Comparison of ENCODE assay signal across 13 mouse cellular contexts in genomic region chr3:121735542-121735941, GRCm38 (mm10). TPM values are rescaled to one million over a fixed set of nuclear protein-coding genes. Genes with fewer than 3 reads are reported as not detected.
A peak's percentile ranks its signal among the peaks of the same experiment; 100 is the strongest.
DNase-seq lines count a peak whose midpoint lies in the region; ATAC-seq and TF ChIP-seq lines count a peak whose summit lies in the region.
"Had no signal": no experiment of that assay in that cellular context is flagged by ENCODE, and none has a peak within 500 bp of the region (broad histone marks: within the 10 kb centered on the region; RNA-seq: fewer than 3 reads in every experiment).

No protein-coding gene starts in this region.

- no peak overlapping the region for H3K4me3 ChIP-seq in heart, embryonic 11.5 days (ENCODE audit: low read depth, low read length)
- H3K4me3 ChIP-seq in liver, adult 2 months (ENCODE audit: insufficient read depth, low read depth, low read length), result no peak overlapping the region
- H3K4me3 ChIP-seq in liver, embryonic 11.5 days (ENCODE audit: low read depth, low read length), result no peak overlapping the region
- H3K4me3 ChIP-seq in brown adipose tissue, adult 24 weeks (ENCODE audit: insufficient read depth, low read depth, low read length), result no peak overlapping the region
- no peak overlapping the region for H3K4me3 ChIP-seq in intestine, embryonic 14.5 days (ENCODE audit: low read depth, low read length)
- H3K4me3 ChIP-seq: embryonic facial prominence, embryonic 13.5 days; liver, embryonic 15.5 days had no signal

- ATAC-seq in heart, embryonic 11.5 days (replicated peaks; ENCODE audit: insufficient number of reproducible peaks, low FRiP score, low TSS enrichment), result no peak
- ATAC-seq in liver, embryonic 11.5 days (replicated peaks; ENCODE audit: low FRiP score), result no peak
- no peak for ATAC-seq in intestine, embryonic 14.5 days (replicated peaks; ENCODE audit: low FRiP score, low TSS enrichment, low read depth)

- peaks cover 11% of the 10 kb centered on the region for H3K4me1 ChIP-seq in heart, embryonic 11.5 days (ENCODE audit: control insufficient read depth, insufficient read depth, low read length)
- peaks cover 8% of the 10 kb centered on the region for H3K4me1 ChIP-seq in liver, adult 2 months (ENCODE audit: control insufficient read depth, insufficient read depth, low read length)
- H3K4me1 ChIP-seq in liver, embryonic 11.5 days (replicated peaks; ENCODE audit: control insufficient read depth, insufficient read depth, low read length), result peaks cover 14% of the 10 kb centered on the region; the same call in 1 of the 2 replicates
- H3K4me1 ChIP-seq in brown adipose tissue, adult 24 weeks (ENCODE audit: control insufficient read depth, insufficient read depth, insufficient read length, low read length), result peaks cover 4% of the 10 kb centered on the region; the same call in 1 of the 2 replicates
- H3K4me1 ChIP-seq in intestine, embryonic 14.5 days (replicated peaks; ENCODE audit: control insufficient read depth, insufficient read depth, low read length), result peaks cover 9% of the 10 kb centered on the region; the same call in 1 of the 2 replicates

- H3K27me3 ChIP-seq in heart, embryonic 11.5 days (ENCODE audit: control insufficient read depth, insufficient read depth, low read length), result no peaks in the 10 kb centered on the region
- H3K27me3 ChIP-seq in liver, adult 2 months (ENCODE audit: control insufficient read depth, insufficient read depth, low read length), result no peaks in the 10 kb centered on the region
- H3K27me3 ChIP-seq in liver, embryonic 11.5 days (replicated peaks; ENCODE audit: control insufficient read depth, insufficient read depth, low read length), result no peaks in the 10 kb centered on the region
- H3K27me3 ChIP-seq in intestine, embryonic 14.5 days (replicated peaks; ENCODE audit: control insufficient read depth, insufficient read depth, low read length), result no peaks in the 10 kb centered on the region
- H3K27me3 ChIP-seq: embryonic facial prominence, embryonic 13.5 days; liver, embryonic 15.5 days had no signal

- H3K9ac ChIP-seq in heart, embryonic 11.5 days (ENCODE audit: low read depth, low read length), result no peak overlapping the region; the same call in 1 of the 2 replicates
- H3K9ac ChIP-seq in liver, adult 2 months (ENCODE audit: low read depth, low read length), result no peak overlapping the region
- H3K9ac ChIP-seq in liver, embryonic 11.5 days (ENCODE audit: low read depth, low read length), result no peak overlapping the region
- H3K9ac ChIP-seq in intestine, embryonic 14.5 days (ENCODE audit: low read length), result no peak overlapping the region
- H3K9ac ChIP-seq: embryonic facial prominence, embryonic 13.5 days; liver, embryonic 15.5 days had no signal

- TF ChIP-seq POLR2A in liver, adult 2 months (IDR thresholded peaks at IDR 0.05; ENCODE audit: extremely low read depth, insufficient read depth, low read length), result no peak

- DNase-seq in heart, postnatal 14 days, result no peak
- no peak for DNase-seq in liver, adult 2 months (ENCODE audit: extremely low read depth, low read depth, low spot score)
- DNase-seq in liver, embryonic 11.5 days (ENCODE audit: low spot score), result no peak
- peak; percentile 47 for DNase-seq in intestine, embryonic 14.5 days (ENCODE audit: low spot score)
- no peak for DNase-seq in ovary, postnatal 36 days (ENCODE audit: low spot score)
- DNase-seq in gastrocnemius, postnatal 36 days, result no peak
- DNase-seq: spleen, adult 18-20 months; thymus, adult 2 months had no signal

- no peaks in the 10 kb centered on the region for H3K36me3 ChIP-seq in heart, embryonic 11.5 days (ENCODE audit: control insufficient read depth, insufficient read depth, low read length)
- peaks cover 14% of the 10 kb centered on the region for H3K36me3 ChIP-seq in liver, adult 2 months (ENCODE audit: control insufficient read depth, insufficient read depth, low read length)
- H3K36me3 ChIP-seq in liver, embryonic 11.5 days (ENCODE audit: control insufficient read depth, insufficient read depth, low read length), result no peaks in the 10 kb centered on the region
- peaks cover 18% of the 10 kb centered on the region for H3K36me3 ChIP-seq in intestine, embryonic 14.5 days (ENCODE audit: control insufficient read depth, insufficient read depth, low read length)
- H3K36me3 ChIP-seq: liver, embryonic 15.5 days had no signal

- no peaks in the 10 kb centered on the region for H3K9me3 ChIP-seq in heart, embryonic 11.5 days (replicated peaks; ENCODE audit: control insufficient read depth, low read length)
- H3K9me3 ChIP-seq in liver, embryonic 11.5 days (ENCODE audit: control insufficient read depth, low read length), result no peaks in the 10 kb centered on the region
- no peaks in the 10 kb centered on the region for H3K9me3 ChIP-seq in intestine, embryonic 14.5 days (ENCODE audit: control insufficient read depth, low read length)
- H3K9me3 ChIP-seq: embryonic facial prominence, embryonic 13.5 days; liver, embryonic 15.5 days had no signal

- H3K4me2 ChIP-seq in heart, embryonic 11.5 days, result no peak overlapping the region
- H3K4me2 ChIP-seq in liver, embryonic 11.5 days, result no peak overlapping the region
- no peak overlapping the region for H3K4me2 ChIP-seq in intestine, embryonic 14.5 days (ENCODE audit: low read length)
- H3K4me2 ChIP-seq: hindbrain, embryonic 14.5 days; liver, embryonic 15.5 days had no signal

- TF ChIP-seq CTCF in liver, adult 2 months (IDR thresholded peaks at IDR 0.05; ENCODE audit: low read depth, low read length), result no peak

- WGBS in heart, embryonic 11.5 days (ENCODE audit: insufficient replicate concordance), result 73% methylated on average over 7 of the region's 7 CpGs
- WGBS in liver, adult 2 months, result 53% methylated on average over 7 of the region's 7 CpGs
- WGBS in liver, embryonic 11.5 days, result 76% methylated on average over 7 of the region's 7 CpGs
- WGBS in intestine, embryonic 14.5 days, result 82% methylated on average over 7 of the region's 7 CpGs

- peak overlapping the region; percentile 89 for H3K27ac ChIP-seq in heart, embryonic 11.5 days (ENCODE audit: low read depth, low read length)
- peak overlapping the region; percentile 65 for H3K27ac ChIP-seq in liver, adult 2 months (replicated peaks; ENCODE audit: insufficient read depth, low read depth, low read length)
- no peak overlapping the region for H3K27ac ChIP-seq in liver, embryonic 11.5 days (ENCODE audit: low read depth, low read length)
- H3K27ac ChIP-seq in brown adipose tissue, adult 24 weeks (replicated peaks; ENCODE audit: low read depth, low read length), result peak overlapping the region; percentile 87
- no peak overlapping the region for H3K27ac ChIP-seq in intestine, embryonic 14.5 days (ENCODE audit: low read depth)
- H3K27ac ChIP-seq: embryonic facial prominence, embryonic 13.5 days; liver, embryonic 15.5 days had no signal

- intact Hi-C loops in heart, postnatal 14 days (cut with DNase I), result loop anchor here (5.0 kb wide), 1 partner anchor 428 kb away; no protein-coding TSS in a partner anchor
- intact Hi-C loops in gastrocnemius, postnatal 36 days (cut with DNase I), result loop anchor here (10.0 kb wide), 1 partner anchor 431 kb away; no protein-coding TSS in a partner anchor

- H3K79me2 ChIP-seq in liver, adult 2 months (ENCODE audit: control insufficient read depth, insufficient read depth, low read length), result no peaks in the 10 kb centered on the region

RNA-seq across cellular contexts. Expression of gene F3, which starts 12.2 kb away (rescaled TPM):
- polyA plus RNA-seq in heart, embryonic 11.5 days (2014; fragmentation: Nextera tagmentation; extraction: Ambion mirVana), result 7.8 and 9.7 TPM in 2 replicates
- 10 to 100 TPM; 16.8 to 19.5 TPM for total RNA-seq in heart, postnatal 14 days (2021)
- total RNA-seq in liver, adult 2 months (2014; rRNA removed), result 5.1 and 6.4 TPM in 2 replicates
- 2.3 and 2.7 TPM in 2 replicates for polyA plus RNA-seq in liver, adult 2 months (2012; rRNA removed)
- polyA plus RNA-seq in liver, embryonic 11.5 days (2014; fragmentation: Nextera tagmentation; extraction: Ambion mirVana), result 1.7 and 2.3 TPM in 2 replicates
- polyA plus RNA-seq in brown adipose tissue, adult 24 weeks (2012; ENCODE audit: insufficient read depth, insufficient read length, missing spikeins), result 32.7 and 54.0 TPM in 2 replicates
- polyA plus RNA-seq in intestine, embryonic 14.5 days (2014; fragmentation: Nextera tagmentation; extraction: Ambion mirVana), result 23.4 and 24.8 TPM in 2 replicates
- total RNA-seq in gastrocnemius, postnatal 36 days (2021), result 1 to 10 TPM; 4.7 to 5.0 TPM

Comparison
In these comparisons a context has a peak if more than half of its experiments do, and no peak if none do; other contexts are left out.
1. H3K27ac ChIP-seq: peak in heart, embryonic 11.5 days (single experiment), liver, adult 2 months (single experiment) and brown adipose tissue, adult 24 weeks (single experiment); none in liver, embryonic 11.5 days (single experiment) and intestine, embryonic 14.5 days (single experiment).